Mouse (Mus musculus) C2C12 (cell line): Measurements from ENCODE around the gene Mrvi1. TPM values are rescaled to one million over a fixed set of nuclear protein-coding genes. Genes with fewer than 3 reads are reported as not detected.

Source experiments
- H3K27me3 ChIP-seq: one replicate; pipeline ENCODE4 v1.6.1; 2011; ENCODE audit not compliant: control insufficient read depth, insufficient read depth, insufficient read length
- H3K36me3 ChIP-seq: one replicate; pipeline ENCODE4 v1.6.1; 2011; ENCODE audit not compliant: control insufficient read depth, insufficient read depth
- H3K4me3 ChIP-seq: one replicate; pipeline ENCODE4 v1.5.1; 2011; ENCODE audit warnings: mild to moderate bottlenecking, control low read depth; ENCODE audit not compliant: poor library complexity, insufficient read depth, severe bottlenecking
- H3K79me2 ChIP-seq: one replicate; pipeline ENCODE4 v1.6.1; 2011; ENCODE audit not compliant: control insufficient read depth, insufficient read depth
- H3K79me3 ChIP-seq: one replicate; pipeline ENCODE4 v1.6.1; 2011; ENCODE audit warnings: low read depth, control low read depth
- H3ac ChIP-seq: one replicate; pipeline ENCODE3; 2011; ENCODE audit warnings: low read depth; ENCODE audit not compliant: control insufficient read depth, insufficient read length
- CEBPB ChIP-seq: IDR thresholded peaks from one replicate; pipeline ENCODE4 v1.6.1; 2011; ENCODE audit warnings: low read depth, mild to moderate bottlenecking, control low read depth, moderate library complexity
- CTCF ChIP-seq: IDR thresholded peaks from one replicate; pipeline ENCODE4 v1.5.1; 2011; ENCODE audit not compliant: control insufficient read depth, insufficient read depth, insufficient read length
- FOSL1 ChIP-seq: IDR thresholded peaks from one replicate; pipeline ENCODE4 v1.8.0; 2011; ENCODE audit warnings: mild to moderate bottlenecking, low read length; ENCODE audit not compliant: poor library complexity, insufficient read depth, severe bottlenecking
- MAX ChIP-seq: IDR thresholded peaks from one replicate; pipeline ENCODE4 v1.6.1; 2011; ENCODE audit warnings: mild to moderate bottlenecking, control low read depth
- MYOD1 ChIP-seq: IDR thresholded peaks from one replicate; pipeline ENCODE4 v1.6.1; 2011; ENCODE audit warnings: low read depth; ENCODE audit not compliant: control insufficient read depth, insufficient read length
- MYOG ChIP-seq: IDR thresholded peaks from one replicate; pipeline ENCODE4 v1.6.1; 2011; ENCODE audit not compliant: control insufficient read depth, insufficient read length; ENCODE audit errors: extremely low read depth
- USF1 ChIP-seq: IDR thresholded peaks from one replicate; pipeline ENCODE4 v1.6.1; 2011; ENCODE audit warnings: low read depth, mild to moderate bottlenecking, control low read depth, moderate library complexity
- polyA plus RNA-seq: library from polyadenylated mRNA; unstranded; fragments of >200 nt; fragmentation: generic; extraction: Trizol; gene quantifications from one replicate; pipeline ENCODE4 v1.2.1, GENCODE M21; 2012; ENCODE audit warnings: missing spikeins

Gene Mrvi1
- polyA plus RNA-seq, 1 experiment, result 0.05 TPM

- no peaks in the 10 kb centered on the region for H3K36me3 ChIP-seq
- no peaks in the 10 kb centered on the region for H3K79me3 ChIP-seq
- no peak for TF ChIP-seq CEBPB
- no peak for TF ChIP-seq MYOD1
- TF ChIP-seq USF1, result no peak
- no peak overlapping the region for H3ac ChIP-seq
- H3K27me3 ChIP-seq, result no peaks in the 10 kb centered on the region
- no peak overlapping the region for H3K4me3 ChIP-seq
- no peaks in the 10 kb centered on the region for H3K79me2 ChIP-seq
Measured at GRCm38 (mm10) chr7:110949785-110950620, 32.3 kb downstream of the Mrvi1 start.

- TF ChIP-seq MYOD1, result no peak
- no peak for TF ChIP-seq MYOG
- no peak for TF ChIP-seq USF1
- TF ChIP-seq FOSL1, result no peak
- TF ChIP-seq CTCF, result no peak
- TF ChIP-seq MAX, result no peak
- TF ChIP-seq CEBPB, result no peak
- Histone ChIP-seq H3K36me3 (no peaks in the 10 kb centered on the region), H3K4me3 (no peak overlapping the region), H3K79me2 (no peaks in the 10 kb centered on the region), H3K79me3 (no peaks in the 10 kb centered on the region), H3K27me3 (no peaks in the 10 kb centered on the region), H3ac (no peak overlapping the region)
Measured at GRCm38 (mm10) chr7:110948579-110948978, 33.7 kb downstream of the Mrvi1 start.

GRCm38 (mm10) chr7:110947616-110948015 is 34.6 kb downstream of the Mrvi1 start:
- Histone ChIP-seq H3K27me3 (no peaks in the 10 kb centered on the region), H3K36me3 (no peaks in the 10 kb centered on the region), H3ac (no peak overlapping the region), H3K4me3 (no peak overlapping the region), H3K79me3 (no peaks in the 10 kb centered on the region), H3K79me2 (no peaks in the 10 kb centered on the region)
- TF ChIP-seq FOSL1, result no peak

- Histone ChIP-seq H3K4me3 (no peak overlapping the region), H3ac (no peak overlapping the region), H3K79me2 (no peaks in the 10 kb centered on the region), H3K79me3 (no peaks in the 10 kb centered on the region), H3K36me3 (no peaks in the 10 kb centered on the region), H3K27me3 (no peaks in the 10 kb centered on the region)
- TF ChIP-seq CTCF (no peak), CEBPB (no peak), FOSL1 (no peak), USF1 (no peak), MAX (no peak), MYOG (no peak), MYOD1 (no peak)
Measured at GRCm38 (mm10) chr7:110946731-110947130, 35.5 kb downstream of the Mrvi1 start.

GRCm38 (mm10) chr7:110944321-110944720 is 37.9 kb downstream of the Mrvi1 start:
- H3K27me3 ChIP-seq, result no peaks in the 10 kb centered on the region
- H3ac ChIP-seq, result no peak overlapping the region
- H3K79me2 ChIP-seq, result no peaks in the 10 kb centered on the region
- no peaks in the 10 kb centered on the region for H3K79me3 ChIP-seq
- no peak overlapping the region for H3K4me3 ChIP-seq
- no peaks in the 10 kb centered on the region for H3K36me3 ChIP-seq
- TF ChIP-seq MAX, result no peak
- no peak for TF ChIP-seq FOSL1
- TF ChIP-seq USF1, result no peak
- no peak for TF ChIP-seq CTCF
- no peak for TF ChIP-seq CEBPB
- TF ChIP-seq MYOD1, result no peak

GRCm38 (mm10) chr7:110941701-110942530 is 40.3 kb downstream of the Mrvi1 start:
- Histone ChIP-seq H3K79me2 (no peaks in the 10 kb centered on the region), H3K4me3 (no peak overlapping the region), H3K36me3 (no peaks in the 10 kb centered on the region), H3ac (no peak overlapping the region), H3K27me3 (no peaks in the 10 kb centered on the region), H3K79me3 (no peaks in the 10 kb centered on the region)
- TF ChIP-seq USF1, result no peak
- TF ChIP-seq MYOD1, result no peak
- TF ChIP-seq CEBPB, result no peak
